25 mouse cellular contexts compared by ENCODE assay signal in the genomic region with DNA sequence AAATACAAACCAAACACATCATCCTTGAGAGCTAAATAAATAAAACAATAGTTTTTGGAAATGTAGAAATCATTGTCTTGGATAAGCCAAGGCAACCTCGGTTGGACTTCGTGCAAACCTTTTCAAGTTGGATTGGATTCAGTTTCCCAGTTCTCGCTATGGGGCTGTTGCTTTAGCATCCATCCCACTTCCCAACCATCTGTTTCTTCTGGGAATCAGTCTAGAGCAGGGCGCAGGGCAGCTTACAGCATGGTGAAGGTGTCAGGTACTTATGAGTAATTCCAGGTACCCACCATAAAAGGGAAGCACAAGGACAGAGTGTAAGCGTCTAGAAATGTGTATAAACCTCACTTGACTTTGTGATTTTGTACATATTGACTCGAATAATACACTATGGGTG.
DNase-seq lines count a peak whose midpoint lies in the region; ATAC-seq lines count a peak whose summit lies in the region.
"Had no signal": no experiment of that assay in that cellular context is flagged by ENCODE, and none has a peak within 500 bp of the region (broad histone marks: within the 10 kb centered on the region; RNA-seq: fewer than 3 reads in every experiment).

No protein-coding gene starts in this region.

- no peak overlapping the region for H3K4me3 ChIP-seq in midbrain, embryonic 10.5 days
- no peak overlapping the region for H3K4me3 ChIP-seq in midbrain, embryonic 15.5 days
- H3K4me3 ChIP-seq: embryonic facial prominence, embryonic 13.5 days; embryonic facial prominence, embryonic 15.5 days; erythroblast, embryonic 14.5 days; forebrain, embryonic 10.5 days; forebrain, embryonic 12.5 days; gastrocnemius, adult 2 months had no signal

- peaks cover 34% of the 10 kb centered on the region for H3K4me1 ChIP-seq in midbrain, embryonic 10.5 days
- H3K4me1 ChIP-seq in midbrain, embryonic 15.5 days = peaks cover 17% of the 10 kb centered on the region
- H3K4me1 ChIP-seq: embryonic facial prominence, embryonic 13.5 days; embryonic facial prominence, embryonic 15.5 days had no signal

- DNase-seq in cerebellum, postnatal 36 days = no peak
- DNase-seq in cerebellum, adult 9-10 months = peak; percentile 39
- no peak for DNase-seq in cerebellum, adult 8-10 months
- peak; percentile 19 to 22 for DNase-seq in cerebellum, postnatal 25 days
- DNase-seq in cerebellum, adult 11 months = no peak
- no peak for DNase-seq in midbrain, embryonic 10.5 days (ENCODE audit: low spot score)
- DNase-seq: adrenal gland, adult 8-10 months; adrenal gland, postnatal 14 days; adrenal gland, postnatal 36 days; B cell, adult 2 months; embryo, embryonic 11 days; gastrocnemius, adult 2 months had no signal

- no peaks in the 10 kb centered on the region for H3K27me3 ChIP-seq in midbrain, embryonic 10.5 days (ENCODE audit: low read depth, poor library complexity, severe bottlenecking)
- no peaks in the 10 kb centered on the region for H3K27me3 ChIP-seq in midbrain, embryonic 15.5 days (replicated peaks)
- H3K27me3 ChIP-seq: CH12.LX; embryonic facial prominence, embryonic 13.5 days; embryonic facial prominence, embryonic 15.5 days; forebrain, embryonic 12.5 days; Patski had no signal

- WGBS in midbrain, embryonic 10.5 days = 93% methylated on average over 6 of the region's 6 CpGs
- WGBS in midbrain, embryonic 15.5 days = 94% methylated on average over 6 of the region's 6 CpGs

- H3K4me2 ChIP-seq in midbrain, embryonic 15.5 days = no peak overlapping the region
- H3K4me2 ChIP-seq: embryonic facial prominence, embryonic 13.5 days; embryonic facial prominence, embryonic 15.5 days; forebrain, embryonic 12.5 days had no signal

- H3K27ac ChIP-seq in midbrain, embryonic 10.5 days (replicated peaks) = peak overlapping the region; percentile 17; the same call in 1 of the 2 replicates
- H3K27ac ChIP-seq in midbrain, embryonic 15.5 days = no peak overlapping the region
- H3K27ac ChIP-seq: embryonic facial prominence, embryonic 13.5 days; embryonic facial prominence, embryonic 15.5 days; forebrain, embryonic 12.5 days; gastrocnemius, adult 2 months had no signal

- no peaks in the 10 kb centered on the region for H3K9me3 ChIP-seq in midbrain, embryonic 10.5 days (replicated peaks)
- no peaks in the 10 kb centered on the region for H3K9me3 ChIP-seq in midbrain, embryonic 15.5 days
- H3K9me3 ChIP-seq: embryonic facial prominence, embryonic 13.5 days; embryonic facial prominence, embryonic 15.5 days; forebrain, embryonic 10.5 days; forebrain, embryonic 12.5 days; G1E had no signal

- ATAC-seq in cerebellum, adult (ENCODE audit: insufficient number of reproducible peaks, low FRiP score, low TSS enrichment) = peak; percentile 68; the same call in 1 of the 2 replicates
- no peak for ATAC-seq in midbrain, embryonic 15.5 days (replicated peaks)
- ATAC-seq: activated CD4-positive, CD25-positive, alpha-beta regulatory T cell, adult 4 months; CD4-positive, CD25-positive, alpha-beta regulatory T cell, adult 4 months; forebrain, embryonic 14.5 days; Patski had no signal

- H3K36me3 ChIP-seq in midbrain, embryonic 10.5 days = peaks cover 8% of the 10 kb centered on the region
- H3K36me3 ChIP-seq in midbrain, embryonic 15.5 days (replicated peaks) = no peaks in the 10 kb centered on the region
- H3K36me3 ChIP-seq: embryonic facial prominence, embryonic 13.5 days; embryonic facial prominence, embryonic 15.5 days; forebrain, embryonic 10.5 days; forebrain, embryonic 12.5 days; G1E had no signal

- no peak overlapping the region for H3K9ac ChIP-seq in midbrain, embryonic 15.5 days
- H3K9ac ChIP-seq: embryonic facial prominence, embryonic 13.5 days; embryonic facial prominence, embryonic 15.5 days; forebrain, embryonic 12.5 days had no signal

Comparison
In these comparisons a context has a peak if more than half of its experiments do, and no peak if none do; other contexts are left out.
1. DNase-seq: peak in cerebellum, adult 9-10 months (single experiment) and cerebellum, postnatal 25 days (2 of 2); none in cerebellum, postnatal 36 days (0 of 2), cerebellum, adult 8-10 months (single experiment), cerebellum, adult 11 months (single experiment) and midbrain, embryonic 10.5 days (single experiment).